Mouse (Mus musculus) left cerebral cortex, adult 18-20 months (tissue): ENCODE measurements around the gene A830031A19Rik. TPM values are rescaled to one million over a fixed set of nuclear protein-coding genes. Genes with fewer than 3 reads are reported as not detected.

Source experiments
- DNase-seq, 2 experiments: peaks; one replicate each; pipeline ENCODE4 v3.0.0; 2021 to 2022; ENCODE audit warnings: low spot score in 2 of 2, mixed read lengths in 1 of 2
- total RNA-seq, 2 experiments: library from RNA; stranded (reverse); gene quantifications; 2 replicates each; pipeline ENCODE4 v1.2.3; 2021

A830031A19Rik gene
- total RNA-seq, 2 experiments from 2014 or later, result 1.1 to 1.4 TPM

DNA sequence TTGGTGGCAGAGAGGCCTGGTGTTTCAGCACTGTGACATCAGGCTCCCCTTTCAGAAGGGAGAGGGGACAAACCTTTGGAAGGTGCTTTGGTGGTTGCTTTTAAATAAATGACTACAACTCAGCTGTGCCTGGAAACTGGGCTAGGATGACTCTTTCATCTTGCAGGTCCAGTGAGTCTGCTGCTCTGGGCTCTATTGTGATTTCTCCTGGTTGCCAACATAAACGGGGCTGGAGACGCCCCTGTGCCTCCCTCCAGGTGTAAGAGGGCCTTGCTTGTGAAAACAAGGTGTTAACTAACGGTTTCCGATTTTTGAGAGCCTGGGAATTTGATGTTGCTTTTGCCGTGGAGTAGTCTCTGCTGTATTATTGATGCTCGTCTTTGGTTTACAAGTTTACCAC is 21.6 kb upstream of the A830031A19Rik start:
- no peak for DNase-seq

DNA sequence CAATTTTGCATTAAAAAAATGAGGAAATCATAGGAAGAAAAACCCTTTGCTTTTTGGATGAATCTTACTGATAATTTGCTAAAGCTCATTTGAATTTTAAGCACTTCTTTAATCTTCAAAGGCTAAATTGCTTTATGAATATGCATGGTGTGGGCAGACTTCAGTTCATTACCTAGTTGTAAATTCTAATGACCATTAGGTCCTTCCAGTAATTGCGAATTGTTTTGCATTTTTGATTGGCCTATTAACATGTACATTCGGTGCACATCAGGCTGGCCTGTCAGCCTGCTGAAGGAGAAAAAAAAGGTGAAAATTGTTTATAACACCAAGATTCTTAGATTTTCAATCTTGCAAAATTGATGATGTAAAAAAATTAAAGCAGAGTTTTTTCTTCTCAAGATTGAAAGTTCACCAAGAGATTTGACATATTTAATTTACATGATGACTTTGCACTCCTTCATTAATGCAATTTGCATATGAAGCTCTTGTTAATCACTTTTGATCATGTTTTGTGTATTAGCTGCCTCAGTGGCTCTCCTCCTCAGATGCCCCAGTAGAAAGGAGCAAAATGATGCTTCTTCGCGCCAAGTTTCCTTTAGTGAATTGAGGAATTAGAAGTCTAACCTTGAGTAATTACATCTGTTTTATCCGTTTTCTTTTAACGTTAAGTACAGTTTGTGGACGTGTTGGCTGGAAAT is 21.0 kb upstream of the A830031A19Rik start:
- no peak for DNase-seq

DNA sequence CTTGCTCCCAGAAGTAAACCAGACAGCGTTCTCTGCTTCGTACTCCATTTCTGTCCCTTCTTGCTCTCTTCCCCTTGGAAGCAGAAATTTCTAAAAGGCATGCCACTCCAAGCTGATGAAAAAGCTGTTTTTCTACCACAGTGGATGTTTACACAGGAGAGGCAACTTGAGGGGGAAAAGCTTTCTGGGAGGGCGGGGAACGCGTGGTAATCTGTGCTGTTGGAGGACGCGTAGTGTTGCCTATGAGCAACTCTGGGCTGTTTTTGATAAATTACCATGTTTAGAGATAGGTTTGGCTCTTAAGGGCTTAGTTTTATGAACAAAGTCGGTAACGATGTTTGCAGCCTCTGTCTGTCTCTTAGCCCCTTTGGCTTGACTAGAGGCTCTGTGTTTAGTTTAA is 20.4 kb upstream of the A830031A19Rik start:
- DNase-seq, result no peak

DNA sequence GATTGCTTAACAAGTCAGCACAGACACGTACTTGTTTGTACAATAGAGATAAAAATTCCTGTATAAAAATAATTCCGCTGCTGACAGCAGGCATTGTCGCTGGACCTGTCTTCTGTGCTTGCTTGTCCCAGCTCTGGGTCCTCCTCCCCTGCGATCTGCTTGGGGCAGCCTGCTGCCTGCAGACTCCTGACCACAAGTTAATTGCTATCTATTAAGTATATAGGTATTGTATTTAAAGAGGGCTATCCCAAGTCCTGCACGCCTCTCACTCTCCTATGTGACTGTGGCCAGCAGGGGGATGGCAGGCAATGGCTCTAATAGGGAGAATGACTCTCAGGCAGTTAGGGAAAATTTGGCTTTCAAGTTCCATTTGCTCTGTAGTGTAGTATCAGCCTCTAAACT is 19.2 kb upstream of the A830031A19Rik start:
- no peak for DNase-seq

DNA sequence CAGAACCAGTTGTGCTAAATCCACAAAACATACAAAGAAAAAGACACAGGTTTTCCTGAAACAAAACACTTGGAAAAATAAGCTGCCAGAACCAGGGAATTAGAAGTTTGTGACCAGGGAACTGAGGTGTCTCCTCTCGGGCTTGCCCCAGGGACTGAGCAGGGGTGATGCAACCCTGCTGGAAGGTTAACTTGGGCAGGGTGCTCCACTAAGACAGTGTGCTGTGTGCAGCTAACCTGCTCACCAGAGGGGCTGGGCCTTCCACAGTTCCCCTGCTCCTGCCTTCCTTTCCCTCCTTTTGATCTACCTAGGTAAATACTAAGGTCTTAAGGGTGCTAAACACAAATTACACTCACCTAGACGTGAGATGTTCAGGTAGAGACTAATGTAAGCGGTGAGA is 17.8 kb upstream of the A830031A19Rik start:
- DNase-seq, result no peak

DNA sequence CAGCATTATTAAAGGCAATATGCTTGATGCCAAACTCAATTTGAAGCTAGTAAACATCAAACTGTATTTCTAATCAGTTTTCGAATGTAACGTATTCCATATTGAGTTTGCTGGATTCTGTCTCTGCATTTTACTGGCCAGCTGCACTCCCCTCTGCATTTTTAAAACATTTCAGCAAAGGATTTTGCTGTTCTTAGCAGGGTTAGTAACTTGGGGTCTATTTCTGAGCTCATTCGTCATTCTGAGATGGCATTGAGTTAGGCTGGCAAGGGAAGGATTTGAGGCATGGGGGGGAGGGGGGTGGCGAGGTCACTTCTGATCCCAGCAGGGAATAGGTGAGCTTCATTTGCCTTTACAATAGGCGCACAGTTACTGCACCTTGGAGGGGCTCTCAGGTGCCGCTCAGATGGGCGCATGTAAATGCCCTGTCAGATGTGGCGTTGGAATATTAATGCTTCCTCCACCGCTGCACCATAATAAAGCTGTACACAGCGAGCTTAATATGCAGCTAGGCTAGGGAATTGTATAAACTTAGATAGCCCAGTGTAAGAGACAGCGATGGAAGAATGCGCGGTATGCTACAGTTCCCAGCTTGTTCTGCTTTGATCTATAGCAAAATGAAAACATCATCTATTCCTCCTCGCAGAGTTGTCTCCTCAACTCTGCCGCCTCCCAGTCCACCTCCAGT is 16.7 kb upstream of the A830031A19Rik start:
- DNase-seq, result no peak

DNA sequence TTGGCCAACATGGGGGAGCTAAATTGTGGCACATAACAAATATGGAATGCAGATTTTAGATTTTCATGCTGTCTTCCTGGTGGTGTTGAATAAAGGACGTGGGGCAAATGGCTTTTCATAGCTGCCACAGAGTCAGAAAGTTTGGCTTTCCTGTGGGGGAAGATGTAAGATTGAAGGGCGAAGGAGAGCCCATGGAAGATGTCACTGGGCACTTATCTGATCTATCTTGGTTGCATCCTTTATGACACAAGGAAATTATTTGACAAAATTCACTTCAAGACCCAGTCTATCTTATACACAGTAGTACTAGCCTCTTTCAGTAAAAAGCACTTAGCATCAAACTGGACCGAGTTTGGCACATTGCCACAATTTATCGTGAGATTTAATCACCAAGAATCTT is 15.6 kb upstream of the A830031A19Rik start:
- no peak for DNase-seq

DNA sequence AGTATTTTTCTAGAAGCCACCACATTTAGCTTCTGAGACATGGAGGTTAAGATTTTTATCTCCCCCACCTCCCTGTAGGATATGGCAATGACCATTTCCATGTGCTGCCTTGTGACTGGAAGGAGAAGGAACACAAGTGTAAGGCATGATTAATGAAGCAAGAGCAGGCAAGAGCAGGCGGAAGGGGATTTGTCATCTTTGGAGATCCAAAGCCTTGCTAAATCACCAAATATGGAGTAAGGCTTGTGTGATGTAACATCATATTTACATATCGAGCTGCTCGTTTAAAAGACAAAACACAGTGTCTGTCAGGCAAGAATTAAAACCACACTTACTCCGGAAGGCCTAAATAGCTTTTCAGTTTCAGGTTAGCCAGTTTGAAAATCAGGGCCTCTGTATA is 12.2 kb upstream of the A830031A19Rik start:
- no peak for DNase-seq

DNA sequence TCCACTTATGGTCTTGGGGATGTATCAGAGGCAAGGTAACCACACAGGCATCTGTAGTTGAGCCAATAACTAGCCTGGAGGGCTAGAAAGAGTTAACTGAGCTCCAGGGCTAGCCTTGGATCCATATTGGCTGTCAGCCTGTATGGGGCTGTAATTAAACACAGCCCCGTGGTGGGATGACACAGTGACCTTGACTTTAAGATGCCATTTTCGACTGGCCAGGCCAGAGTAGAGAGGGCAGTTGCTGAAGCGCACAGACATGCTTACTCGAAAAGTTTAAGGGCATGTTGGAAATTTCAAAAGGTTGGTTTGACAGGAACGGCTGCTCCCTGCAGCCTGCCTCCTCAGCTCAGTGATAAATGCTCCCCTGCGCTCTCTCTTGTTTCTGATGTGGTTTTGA is 11.1 kb upstream of the A830031A19Rik start:
- DNase-seq, result no peak

DNA sequence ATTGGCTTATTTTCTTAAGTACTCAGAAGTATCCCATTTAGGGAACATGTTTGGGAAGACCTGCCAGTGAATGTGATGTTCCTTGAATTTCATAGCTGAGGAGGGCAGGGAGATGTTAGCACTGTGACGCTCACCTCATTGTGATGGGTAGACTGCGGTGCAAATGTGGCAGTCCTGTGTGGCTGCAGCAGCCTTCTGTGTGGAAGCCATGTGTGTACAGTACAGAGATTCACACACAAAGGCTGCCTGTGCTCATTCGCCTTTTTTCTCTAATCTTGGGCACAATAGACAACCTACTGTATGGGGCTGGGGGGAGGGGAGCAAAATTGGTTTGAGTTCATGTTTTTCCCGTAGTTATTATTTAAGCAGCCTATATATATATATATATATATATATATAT is 9.7 kb upstream of the A830031A19Rik start:
- DNase-seq, result no peak

DNA sequence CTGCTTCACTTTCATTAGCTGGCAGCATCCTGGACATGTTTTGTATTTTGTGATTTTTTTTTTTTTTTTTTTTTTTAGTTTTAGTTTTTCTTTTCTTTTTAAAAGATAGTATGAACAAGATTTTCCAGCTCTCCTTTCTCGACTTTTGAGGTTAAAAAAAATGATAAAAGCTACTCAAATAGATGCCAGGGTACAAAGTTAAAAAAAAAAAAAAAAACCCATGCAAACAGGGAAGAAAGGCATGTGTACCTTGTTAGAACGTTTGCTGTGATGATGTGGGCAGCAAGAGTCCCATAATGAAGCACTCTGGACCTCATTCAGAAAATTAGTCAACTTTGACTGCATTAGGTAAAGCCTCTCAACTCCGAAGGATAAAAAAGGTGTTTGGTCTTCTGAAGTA is 9.2 kb upstream of the A830031A19Rik start:
- no peak for DNase-seq

DNA sequence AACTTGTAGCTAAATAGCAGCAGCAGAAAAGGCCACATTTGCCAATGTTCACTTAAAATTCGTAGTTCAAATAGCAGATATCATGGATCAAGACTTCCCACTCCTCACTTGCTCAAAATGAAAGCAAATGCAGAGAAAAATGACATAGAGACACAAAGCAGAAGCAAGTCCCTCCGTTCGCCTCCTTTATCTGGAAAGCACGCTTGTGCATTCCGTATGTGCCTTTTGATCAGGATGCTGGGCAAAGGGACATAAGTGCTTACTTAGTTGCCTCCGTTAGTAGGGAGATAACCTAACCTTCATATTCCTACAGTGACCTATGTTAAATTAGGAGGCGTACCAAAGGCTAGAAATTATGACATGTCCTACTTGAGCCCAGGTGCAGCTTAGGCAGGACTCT is 8.6 kb upstream of the A830031A19Rik start:
- no peak for DNase-seq

DNA sequence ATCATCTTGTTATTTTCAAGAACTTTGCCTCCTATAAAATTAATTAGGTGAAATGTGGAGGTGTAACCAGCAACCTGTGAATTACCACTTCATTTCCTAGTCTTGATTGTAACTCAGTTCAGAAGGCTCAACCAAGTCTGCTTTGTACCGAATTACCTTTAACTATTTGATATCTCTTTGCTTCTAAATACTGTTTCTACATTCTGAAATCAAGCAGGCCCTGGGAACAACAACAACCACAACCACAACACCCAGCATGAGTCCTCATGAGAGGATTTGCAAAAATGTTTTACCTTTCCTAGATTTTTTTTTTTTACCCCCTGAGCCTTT is 8.2 kb upstream of the A830031A19Rik start:
- DNase-seq, result no peak

DNA sequence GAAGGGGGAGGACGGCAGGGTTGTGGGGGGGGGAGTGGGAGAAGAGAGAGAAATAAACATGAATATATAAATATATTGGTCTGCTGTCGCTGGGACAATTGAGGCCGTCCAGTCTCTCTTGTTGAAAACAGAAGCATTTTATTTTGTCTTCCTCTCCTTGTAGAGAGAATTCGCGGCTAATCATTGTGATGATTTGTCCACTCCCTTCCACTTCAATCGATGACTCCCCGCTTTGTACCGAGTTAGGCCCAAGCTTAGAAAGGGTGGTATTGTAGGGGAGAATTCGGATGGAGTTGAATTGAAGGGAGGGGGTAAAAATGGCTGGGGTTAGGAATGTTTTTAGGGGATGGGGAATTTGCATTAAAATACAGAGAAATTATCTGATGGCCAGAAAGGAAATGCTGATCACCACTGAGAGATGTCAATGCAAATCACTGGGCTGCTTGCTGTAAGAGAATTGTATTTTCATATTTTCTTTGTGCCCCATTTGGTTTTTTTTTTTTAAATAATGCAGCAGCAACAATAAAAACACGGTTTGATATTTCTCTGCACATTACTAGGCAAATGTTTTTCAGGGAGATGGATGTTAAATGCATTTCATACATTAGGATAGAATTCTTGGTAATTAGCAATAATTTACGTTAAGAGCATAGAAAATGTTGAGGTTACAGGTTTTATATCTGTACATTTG is 7.7 kb upstream of the A830031A19Rik start:
- DNase-seq, result no peak

DNA sequence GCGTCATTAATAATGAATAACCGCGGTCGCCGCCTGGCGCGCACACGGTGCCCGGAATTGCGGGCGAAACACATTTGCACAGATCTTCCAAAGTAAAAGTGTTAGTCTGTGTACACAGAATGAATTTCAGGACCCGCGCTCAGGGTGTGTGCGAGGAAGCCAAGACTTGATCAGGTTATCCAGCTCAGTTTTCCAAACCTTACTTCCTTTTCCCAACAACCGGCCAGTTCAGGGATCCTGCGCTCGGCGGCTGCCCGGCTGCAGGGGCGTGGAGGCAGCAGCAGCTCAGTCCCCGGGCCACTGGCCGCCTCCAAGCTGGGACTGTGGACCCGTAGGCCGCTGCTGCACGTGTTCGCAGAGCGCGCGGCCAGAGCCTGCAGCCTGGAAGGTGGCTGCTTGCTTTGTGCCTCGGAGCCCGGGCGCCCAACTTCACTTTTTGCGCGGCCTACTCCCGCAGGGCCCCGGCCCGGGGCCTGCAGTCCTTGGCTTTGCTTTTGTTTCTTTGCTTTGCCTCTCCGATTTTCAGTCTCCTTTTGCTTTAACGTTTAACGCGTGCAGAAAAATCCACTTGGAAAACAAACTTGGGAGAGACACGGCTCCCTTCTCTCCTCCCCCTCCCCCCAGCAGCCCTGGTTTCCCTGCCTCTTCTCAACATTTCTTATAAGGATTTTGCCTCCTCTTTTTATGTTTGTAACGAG is 7.0 kb upstream of the A830031A19Rik start:
- DNase-seq, result no peak

DNA sequence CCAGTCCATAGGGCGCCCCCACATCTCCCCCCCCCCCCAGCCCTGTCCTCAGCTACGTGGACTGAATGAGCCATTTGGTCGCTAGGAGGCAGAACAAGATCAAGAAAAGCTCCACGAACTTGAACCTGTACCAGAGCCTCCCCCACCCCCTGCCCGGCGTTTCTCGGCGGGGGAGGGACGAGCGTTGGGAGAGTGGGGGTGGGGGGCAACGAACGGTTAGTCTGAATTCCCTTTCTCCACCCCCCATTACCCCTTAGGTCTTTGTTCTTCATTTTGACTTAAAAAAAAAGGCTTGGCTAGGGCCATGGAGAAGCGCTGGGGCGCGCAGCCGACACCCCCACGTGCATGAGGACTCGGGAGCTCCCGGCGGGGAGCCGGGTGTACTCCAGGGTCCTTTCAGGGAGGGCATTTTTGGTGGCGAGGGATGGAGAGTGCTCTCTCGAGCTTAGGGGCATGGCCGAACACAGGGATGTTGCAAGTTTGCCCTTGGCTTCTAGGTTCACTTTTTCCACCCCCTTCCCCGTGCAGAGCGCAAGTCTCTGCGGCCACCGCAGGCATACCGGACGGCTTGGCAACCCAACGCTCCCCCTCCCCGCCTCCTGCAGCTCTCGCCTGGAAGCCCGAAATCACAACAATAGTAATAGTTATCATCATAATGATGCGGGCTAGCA is 6.3 kb upstream of the A830031A19Rik start:
- DNase-seq, result peak; percentile 68 to 81

DNA sequence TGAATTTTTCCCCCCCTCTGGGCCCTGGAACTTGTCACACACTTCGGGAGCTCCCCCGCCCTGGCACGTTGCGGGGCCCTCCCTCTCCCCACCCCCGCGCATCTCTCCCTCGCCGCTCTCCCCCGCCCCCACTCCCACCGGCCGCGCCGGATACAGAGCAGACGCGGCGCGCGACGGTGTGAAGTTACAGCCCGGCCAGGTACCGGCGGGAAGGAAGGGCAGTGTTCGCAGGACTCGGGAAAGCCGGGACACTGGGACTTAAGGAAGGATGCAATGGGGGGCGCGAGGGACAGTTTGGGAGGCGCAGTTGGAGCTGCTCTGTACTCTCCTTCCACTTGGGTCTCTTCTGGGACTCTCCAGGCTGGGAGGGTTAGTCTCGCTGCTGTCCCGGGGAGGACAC is 5.7 kb upstream of the A830031A19Rik start:
- peak; percentile 56 to 74 for DNase-seq

DNA sequence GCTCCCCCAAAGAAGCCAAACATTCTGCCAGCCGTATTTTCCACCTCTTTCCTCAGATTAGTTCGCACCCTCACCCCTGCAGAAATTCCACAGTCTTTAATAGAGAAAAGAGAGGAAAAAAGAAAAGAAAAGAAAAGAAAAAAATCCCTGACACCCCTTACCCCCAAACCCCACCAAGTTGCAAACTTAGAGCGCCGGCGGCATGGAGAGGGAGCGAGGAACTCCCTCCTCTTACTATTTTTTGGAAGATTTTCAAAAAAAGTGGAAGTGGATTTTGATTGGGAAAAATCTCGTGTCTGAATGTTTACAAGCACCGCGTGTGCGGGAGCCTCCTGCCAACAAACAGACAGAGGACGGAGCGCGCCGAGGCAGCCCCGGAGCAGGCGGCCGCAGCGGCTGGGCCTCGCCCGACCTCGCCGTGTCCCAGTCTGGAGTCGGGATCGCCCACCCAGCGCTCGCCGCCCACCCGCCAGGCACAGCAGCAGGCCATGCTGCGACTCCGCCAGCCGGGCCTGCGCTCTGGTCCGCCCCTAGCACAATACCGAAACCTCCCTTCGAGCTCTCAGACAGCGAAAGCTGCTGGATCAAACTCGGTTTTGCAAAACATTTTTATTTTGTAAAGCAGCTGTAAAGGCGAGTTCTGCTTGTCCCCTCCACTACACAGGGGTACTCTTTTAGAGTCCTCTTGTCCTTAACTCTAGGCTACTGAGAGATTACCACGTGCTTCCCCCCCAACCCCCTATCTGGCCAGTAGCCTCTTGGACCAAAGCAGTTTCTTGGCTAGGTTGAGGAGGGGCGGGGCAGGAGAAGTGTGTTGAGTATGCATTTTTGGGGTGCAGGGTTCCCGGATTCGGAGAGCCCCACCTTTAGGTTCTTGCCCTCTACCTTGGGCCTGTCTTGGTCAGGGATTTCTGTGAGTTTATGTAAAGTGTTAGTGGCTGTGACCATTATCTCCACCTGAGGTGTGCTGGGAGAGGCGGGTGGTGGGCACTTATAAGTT is 4.8 kb upstream of the A830031A19Rik start:
- peak; percentile 58 to 74 for DNase-seq

DNA sequence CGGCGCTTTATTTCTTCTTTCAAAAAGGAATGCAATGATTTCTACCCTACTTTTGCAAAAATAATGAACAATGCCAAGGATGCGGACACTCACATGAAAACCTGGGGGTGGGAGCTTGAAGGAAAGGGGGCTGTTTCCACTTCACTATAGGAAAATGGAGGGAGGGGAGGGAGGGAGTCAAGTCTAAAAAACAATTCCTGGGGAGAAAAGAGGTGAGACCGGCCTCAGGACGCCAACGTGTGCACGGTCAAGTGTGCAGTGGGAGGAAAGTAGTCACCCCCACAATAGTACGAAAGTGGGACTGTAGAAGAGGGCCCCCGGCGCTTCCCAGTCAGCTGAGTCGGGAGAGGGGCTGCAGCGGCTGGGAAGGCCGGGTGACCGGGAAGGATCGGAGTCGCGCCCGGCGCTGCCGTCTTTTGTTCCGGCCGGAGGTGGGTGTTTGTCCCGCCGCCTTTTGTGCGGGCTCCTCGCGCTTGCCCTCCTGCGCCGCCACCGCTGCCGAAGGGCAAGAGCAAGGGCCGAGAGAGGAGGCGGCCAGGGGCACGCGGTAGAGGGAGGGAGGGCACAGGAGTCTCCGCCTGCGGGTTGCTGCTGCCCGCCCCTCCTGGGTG is 4.0 kb upstream of the A830031A19Rik start:
- no peak for DNase-seq
